Mouse (Mus musculus): ENCODE data around the gene Btn2a2. TPM values are rescaled to one million over a fixed set of nuclear protein-coding genes. Genes with fewer than 3 reads are reported as not detected.
"Not testable (repeated sequence)": the region's sequence is repeated elsewhere in the genome, so short reads cannot be mapped to it uniquely, and the experiment has no call there.

Gene Btn2a2
- polyA plus RNA-seq (2015; fragmentation: Nextera tagmentation; extraction: Ambion mirVana), result 0.13 TPM in 2 replicates

GRCm38 (mm10) chr13:23488400-23489322 lies at the start of gene Btn2a2:
Gene Btn2a2, minus strand, starts transcription at chr13:23488857.
- Histone ChIP-seq H3K9me3 (no peaks in the 10 kb centered on the region), H3K36me3 (no peaks in the 10 kb centered on the region), H3K27ac (no peak within 1 kb of the TSS), H3K4me2 (replicated peaks) (peak within 1 kb of the TSS; percentile 58), H3K27me3 (peaks cover 9% of the 10 kb centered on the region), H3K4me3 (replicated peaks) (peak within 1 kb of the TSS; percentile 33), H3K9ac (replicated peaks) (no peak within 1 kb of the TSS), H3K4me1 (replicated peaks) (peaks cover 15% of the 10 kb centered on the region)
- WGBS, result 4% methylated on average over 13 of the region's 14 CpGs
- ATAC-seq, result peak; percentile 97

GRCm38 (mm10) chr13:23538249-23538648 lies 49.6 kb upstream of the Btn2a2 start:
- Histone ChIP-seq H3K27me3 (no peaks in the 10 kb centered on the region), H3K4me1 (replicated peaks) (peaks cover 33% of the 10 kb centered on the region), H3K4me2 (replicated peaks) (no peak overlapping the region), H3K27ac (no peak overlapping the region), H3K36me3 (no peaks in the 10 kb centered on the region), H3K9me3 (no peaks in the 10 kb centered on the region), H3K4me3 (replicated peaks) (no peak overlapping the region), H3K9ac (replicated peaks) (no peak overlapping the region)
- no peak for ATAC-seq
- WGBS, result 75% methylated on average over 5 of the region's 5 CpGs

- no peak overlapping the region; the same call in 1 of the 2 replicates for H3K4me3 ChIP-seq (replicated peaks)
- WGBS, result 79% methylated on average over 3 of the region's 3 CpGs
- ATAC-seq, result no peak
- H3K9me3 ChIP-seq, result no peaks in the 10 kb centered on the region
- H3K9ac ChIP-seq (replicated peaks), result no peak overlapping the region
- H3K4me1 ChIP-seq (replicated peaks), result peaks cover 38% of the 10 kb centered on the region
- H3K4me2 ChIP-seq (replicated peaks), result peak overlapping the region; percentile 76
- no peaks in the 10 kb centered on the region for H3K36me3 ChIP-seq
- H3K27ac ChIP-seq, result no peak overlapping the region
- no peaks in the 10 kb centered on the region for H3K27me3 ChIP-seq
These were observed 48.5 kb upstream of the Btn2a2 start for GRCm38 (mm10) chr13:23537006-23537710.

- Histone ChIP-seq H3K4me1 (replicated peaks) (peaks cover 42% of the 10 kb centered on the region), H3K27me3 (no peaks in the 10 kb centered on the region), H3K4me3 (replicated peaks) (peak overlapping the region; percentile 55), H3K9ac (replicated peaks) (peak overlapping the region; percentile 59), H3K27ac (no peak overlapping the region), H3K4me2 (replicated peaks) (peak overlapping the region; percentile 76), H3K9me3 (no peaks in the 10 kb centered on the region), H3K36me3 (no peaks in the 10 kb centered on the region)
- no peak for ATAC-seq
- 18% methylated on average over 7 of the region's 7 CpGs for WGBS
These were observed 47.6 kb upstream of the Btn2a2 start for GRCm38 (mm10) chr13:23536076-23536822.

GRCm38 (mm10) chr13:23535137-23536075 lies 46.7 kb upstream of the Btn2a2 start, which contains the start of gene Hist1h3g:
Gene Hist1h3g, plus strand, starts transcription at chr13:23535422.
- peak within 1 kb of the TSS; percentile 72 for H3K27ac ChIP-seq
- H3K9me3 ChIP-seq, result not testable (repeated sequence)

GRCm38 (mm10) chr13:23534368-23535131 lies 45.9 kb upstream of the Btn2a2 start:
- under 1% methylated on average over 15 of the region's 15 CpGs for WGBS
- H3K27ac ChIP-seq, result peak overlapping the region; percentile 72
- peak overlapping the region; percentile 76 for H3K4me2 ChIP-seq (replicated peaks)
- no peaks in the 10 kb centered on the region for H3K27me3 ChIP-seq
- peaks cover 47% of the 10 kb centered on the region for H3K4me1 ChIP-seq (replicated peaks)
- no peaks in the 10 kb centered on the region for H3K36me3 ChIP-seq
- peak overlapping the region; percentile 48 for H3K9ac ChIP-seq (replicated peaks)
- peak; percentile 0; the same call in 1 of the 2 replicates for ATAC-seq
- peak overlapping the region; percentile 55 for H3K4me3 ChIP-seq (replicated peaks)
- no peaks in the 10 kb centered on the region for H3K9me3 ChIP-seq

More at GRCm38 (mm10) chr13:23535137-23536075, 46.7 kb upstream of the Btn2a2 start, which contains the start of gene Hist1h3g:
- peak; percentile 91 for ATAC-seq
- H3K9ac ChIP-seq (replicated peaks), result peak within 1 kb of the TSS; percentile 59
- under 1% methylated on average over 48 of the region's 62 CpGs for WGBS
- H3K4me1 ChIP-seq (replicated peaks), result peaks cover 42% of the 10 kb centered on the region
- not testable (repeated sequence) for H3K36me3 ChIP-seq, H3K27me3 ChIP-seq
- peak within 1 kb of the TSS; percentile 76 for H3K4me2 ChIP-seq (replicated peaks)
- H3K4me3 ChIP-seq (replicated peaks), result peak within 1 kb of the TSS; percentile 55

DNA sequence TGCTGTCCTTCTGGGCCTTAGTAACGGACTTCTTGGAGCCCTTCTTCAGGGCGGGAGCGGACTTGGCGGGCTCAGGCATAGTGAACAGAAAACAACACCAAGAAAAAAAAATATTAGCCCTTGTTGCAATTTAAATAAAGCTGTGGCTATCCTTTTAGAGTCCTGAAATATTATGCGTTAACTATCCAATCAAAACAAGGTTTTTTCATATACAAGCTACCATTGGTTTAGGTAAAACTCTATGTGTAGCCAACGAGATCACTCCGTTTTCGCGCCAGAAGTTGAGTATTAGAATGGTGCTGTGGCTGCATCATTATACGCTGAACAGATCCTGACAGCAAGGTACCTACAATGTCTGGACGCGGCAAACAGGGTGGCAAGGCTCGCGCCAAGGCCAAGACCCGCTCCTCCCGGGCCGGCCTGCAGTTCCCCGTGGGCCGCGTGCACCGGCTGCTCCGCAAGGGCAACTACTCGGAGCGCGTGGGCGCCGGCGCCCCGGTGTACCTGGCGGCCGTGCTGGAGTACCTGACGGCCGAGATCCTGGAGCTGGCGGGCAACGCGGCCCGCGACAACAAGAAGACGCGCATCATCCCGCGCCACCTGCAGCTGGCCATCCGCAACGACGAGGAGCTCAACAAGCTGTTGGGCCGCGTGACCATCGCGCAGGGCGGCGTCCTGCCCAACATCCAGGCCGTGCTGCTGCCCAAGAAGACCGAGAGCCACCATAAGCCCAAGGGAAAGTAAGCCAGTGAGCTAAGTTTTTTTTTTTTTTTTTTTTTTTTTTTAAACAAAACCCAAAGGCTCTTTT lies 45.1 kb upstream of the Btn2a2 start, which contains the start of gene Hist1h2af:
Gene Hist1h2af (plus strand): TSS at position 347 of the 808 bp plus-strand sequence.
- peaks cover 53% of the 10 kb centered on the region for H3K4me1 ChIP-seq (replicated peaks)
- H3K36me3 ChIP-seq, H3K9me3 ChIP-seq, H3K27me3 ChIP-seq: not testable (repeated sequence)
- peak; percentile 49; the same call in 1 of the 2 replicates for ATAC-seq
- peak within 1 kb of the TSS; percentile 54 for H3K9ac ChIP-seq (replicated peaks)
- peak within 1 kb of the TSS; percentile 98 for H3K27ac ChIP-seq
- H3K4me2 ChIP-seq (replicated peaks), result peak within 1 kb of the TSS; percentile 76
- 0% methylated on average over 25 of the region's 53 CpGs for WGBS
- peak within 1 kb of the TSS; percentile 55 for H3K4me3 ChIP-seq (replicated peaks)

GRCm38 (mm10) chr13:23532262-23533075 lies 43.8 kb upstream of the Btn2a2 start:
- Histone ChIP-seq H3K9ac (replicated peaks) (peak overlapping the region; percentile 80), H3K36me3 (no peaks in the 10 kb centered on the region), H3K4me3 (replicated peaks) (peak overlapping the region; percentile 55), H3K4me1 (replicated peaks) (peaks cover 53% of the 10 kb centered on the region), H3K27me3 (no peaks in the 10 kb centered on the region), H3K27ac (peak overlapping the region; percentile 98), H3K9me3 (no peaks in the 10 kb centered on the region), H3K4me2 (replicated peaks) (peak overlapping the region; percentile 76)
- no peak for ATAC-seq
- 22% methylated on average over 9 of the region's 9 CpGs for WGBS

All from midbrain, embryonic 13.5 days (tissue).